Mouse (Mus musculus): Measurements from ENCODE around the gene Prpf40b.
A peak's percentile ranks its signal among the peaks of the same experiment; 100 is the strongest.

Prpf40b gene

GRCm38 (mm10) chr15:99290586-99290985 lies 4.3 kb upstream of the Prpf40b start:
- no peak for DNase-seq (ENCODE audit: low read depth, low spot score)

GRCm38 (mm10) chr15:99294287-99294686 lies 600 bp upstream of the Prpf40b start:
- peak; percentile 23 for DNase-seq (ENCODE audit: low read depth, low spot score)

- peak; percentile 33 for DNase-seq (ENCODE audit: low read depth, low spot score)
Measured at GRCm38 (mm10) chr15:99295484-99295981, 646 bp downstream of the Prpf40b start, which contains the start of gene Fam186b. Fam186b (minus strand) TSS chr15:99295888.

- DNase-seq (ENCODE audit: low read depth, low spot score), result peak; percentile 23
Measured at GRCm38 (mm10) chr15:99296213-99296612, 1.3 kb downstream of the Prpf40b start.

GRCm38 (mm10) chr15:99307476-99307875 lies 12.6 kb downstream of the Prpf40b start:
- no peak for DNase-seq (ENCODE audit: low read depth, low spot score)

GRCm38 (mm10) chr15:99309549-99309948 lies 14.7 kb downstream of the Prpf40b start:
- no peak for DNase-seq (ENCODE audit: low read depth, low spot score)

- no peak for DNase-seq (ENCODE audit: low read depth, low spot score)
Measured at GRCm38 (mm10) chr15:99310617-99311016, 15.7 kb downstream of the Prpf40b start.

GRCm38 (mm10) chr15:99314891-99315290 lies 20.0 kb downstream of the Prpf40b start:
- DNase-seq (ENCODE audit: low read depth, low spot score), result no peak

- peak; percentile 95 for DNase-seq (ENCODE audit: low read depth, low spot score)
Measured at GRCm38 (mm10) chr15:99316314-99317266, 21.7 kb downstream of the Prpf40b start.

- DNase-seq (ENCODE audit: low read depth, low spot score), result no peak
Measured at GRCm38 (mm10) chr15:99317267-99317651, 22.4 kb downstream of the Prpf40b start.

GRCm38 (mm10) chr15:99318071-99318470 lies 23.2 kb downstream of the Prpf40b start:
- DNase-seq (ENCODE audit: low read depth, low spot score), result no peak

- no peak for DNase-seq (ENCODE audit: low read depth, low spot score)
Measured at GRCm38 (mm10) chr15:99318861-99319410, 24.0 kb downstream of the Prpf40b start.

GRCm38 (mm10) chr15:99319411-99319871 lies 24.6 kb downstream of the Prpf40b start:
- DNase-seq (ENCODE audit: low read depth, low spot score), result no peak

GRCm38 (mm10) chr15:99320168-99320674 lies 25.3 kb downstream of the Prpf40b start:
- no peak for DNase-seq (ENCODE audit: low read depth, low spot score)

GRCm38 (mm10) chr15:99320978-99321377 lies 26.1 kb downstream of the Prpf40b start:
- DNase-seq (ENCODE audit: low read depth, low spot score), result no peak

GRCm38 (mm10) chr15:99324151-99324550 lies 29.3 kb downstream of the Prpf40b start:
- no peak for DNase-seq (ENCODE audit: low read depth, low spot score)

GRCm38 (mm10) chr15:99325598-99325997 lies 30.7 kb downstream of the Prpf40b start:
- DNase-seq (ENCODE audit: low read depth, low spot score), result no peak

GRCm38 (mm10) chr15:99326407-99326806 lies 31.5 kb downstream of the Prpf40b start:
- DNase-seq (ENCODE audit: low read depth, low spot score), result no peak

- DNase-seq (ENCODE audit: low read depth, low spot score), result peak; percentile 77
Measured at GRCm38 (mm10) chr15:99326959-99327358, 32.1 kb downstream of the Prpf40b start.

- DNase-seq (ENCODE audit: low read depth, low spot score), result no peak
Measured at GRCm38 (mm10) chr15:99328011-99328410, 33.1 kb downstream of the Prpf40b start.

GRCm38 (mm10) chr15:99330324-99330723 lies 35.4 kb downstream of the Prpf40b start:
- DNase-seq (ENCODE audit: low read depth, low spot score), result no peak

- DNase-seq (ENCODE audit: low read depth, low spot score), result no peak
Measured at GRCm38 (mm10) chr15:99331341-99331740, 36.5 kb downstream of the Prpf40b start.
